Mouse (Mus musculus) gastrocnemius, adult 18-20 months (tissue): Measurements from ENCODE around the gene Krt33b. TPM values are rescaled to one million over a fixed set of nuclear protein-coding genes. Genes with fewer than 3 reads are reported as not detected.
A peak's percentile ranks its signal among the peaks of the same experiment; 100 is the strongest.

Experiments
- DNase-seq: peaks from one replicate; pipeline ENCODE4 v3.0.0; 2021; ENCODE audit warnings: low spot score
- long read RNA-seq, 2 experiments: library from polyadenylated mRNA; stranded (forward); transcript quantifications; one replicate each; pipeline ENCODE4 v2.0.0; 2021
- total RNA-seq, 2 experiments: library from RNA; stranded (reverse); gene quantifications; 2 replicates each; pipeline ENCODE4 v1.2.3; 2021

Gene Krt33b
- not detected for total RNA-seq
- long read RNA-seq, experiment 1 = 0 reads
- long read RNA-seq, experiment 2 = 0 reads

DNA sequence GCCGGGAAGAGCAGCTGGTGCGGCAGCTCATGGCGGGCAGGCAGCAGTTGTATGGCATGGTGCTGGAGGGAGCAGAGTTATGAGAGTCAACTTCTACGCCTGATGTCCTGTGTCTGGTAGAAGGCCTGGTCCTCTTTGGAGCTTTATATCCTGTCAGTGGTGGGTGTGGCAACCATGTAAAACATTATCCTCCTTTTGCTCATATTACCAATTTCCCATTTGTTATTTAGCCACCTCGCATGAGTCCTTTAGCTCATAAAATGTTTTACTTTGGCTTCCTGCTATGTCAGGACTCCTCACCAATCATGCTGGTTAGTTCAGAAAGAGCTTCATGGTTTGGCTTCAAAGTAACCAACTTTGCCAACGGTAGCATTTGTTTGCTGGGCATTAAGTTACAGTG, at the start of gene Krt33b:
Gene Krt33b, minus strand, starts transcription at position 101 of the 400 bp plus-strand sequence.
- no peak for DNase-seq

DNA sequence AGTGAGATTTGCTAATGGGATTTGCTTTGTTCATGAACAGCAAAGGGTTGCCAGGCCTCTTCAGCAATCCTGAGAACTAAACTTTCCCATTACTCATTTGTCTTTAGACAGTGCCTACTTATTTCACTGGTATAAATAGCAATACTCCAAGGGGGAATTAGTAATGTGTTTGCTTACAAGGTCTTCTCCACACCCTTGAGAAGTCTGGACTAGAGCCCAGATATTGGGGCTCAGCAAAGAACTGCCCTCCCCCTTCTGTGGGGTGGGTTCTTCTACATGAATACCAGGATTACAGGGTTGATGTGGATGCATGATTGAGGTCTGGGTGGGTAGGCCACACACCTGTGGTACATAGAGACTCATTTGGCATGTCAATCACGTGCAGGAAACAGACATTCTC, 44.2 kb upstream of the Krt33b start:
- peak; percentile 5 for DNase-seq

DNA sequence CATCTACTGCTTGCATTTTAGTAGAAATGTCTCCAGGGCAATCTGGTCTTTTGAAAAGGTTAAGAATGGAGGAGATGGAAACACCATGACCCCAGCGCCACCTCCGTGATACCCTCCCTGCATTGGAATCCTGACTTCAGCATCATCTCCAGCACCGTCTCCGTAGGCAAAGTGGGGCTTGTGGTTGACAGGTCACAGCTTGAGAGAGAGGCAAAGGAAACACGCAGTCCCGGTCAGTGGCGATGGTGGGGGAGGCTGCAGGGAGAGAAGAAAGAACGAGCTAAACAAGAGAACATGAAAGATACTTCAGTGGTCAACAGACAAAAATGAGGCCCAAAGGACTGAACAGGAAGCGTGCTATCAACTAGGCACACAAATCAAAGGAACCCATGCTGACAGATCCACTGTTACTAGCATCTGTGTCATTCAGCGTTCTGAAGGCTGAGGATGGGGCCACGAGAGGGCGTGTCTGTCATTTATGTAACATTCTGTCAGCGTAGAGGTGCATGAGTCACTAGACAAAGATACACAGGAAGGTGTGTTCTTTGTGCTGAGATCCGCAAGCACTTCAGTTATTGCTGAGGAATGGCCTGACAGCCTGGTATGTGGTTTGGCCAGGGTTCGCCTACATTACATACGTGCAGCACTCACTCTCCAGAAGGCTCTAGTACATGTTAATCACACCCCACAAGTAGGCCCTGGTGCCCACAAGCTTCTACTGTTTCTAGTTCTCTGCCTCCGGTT, 37.8 kb upstream of the Krt33b start:
- DNase-seq = no peak

DNA sequence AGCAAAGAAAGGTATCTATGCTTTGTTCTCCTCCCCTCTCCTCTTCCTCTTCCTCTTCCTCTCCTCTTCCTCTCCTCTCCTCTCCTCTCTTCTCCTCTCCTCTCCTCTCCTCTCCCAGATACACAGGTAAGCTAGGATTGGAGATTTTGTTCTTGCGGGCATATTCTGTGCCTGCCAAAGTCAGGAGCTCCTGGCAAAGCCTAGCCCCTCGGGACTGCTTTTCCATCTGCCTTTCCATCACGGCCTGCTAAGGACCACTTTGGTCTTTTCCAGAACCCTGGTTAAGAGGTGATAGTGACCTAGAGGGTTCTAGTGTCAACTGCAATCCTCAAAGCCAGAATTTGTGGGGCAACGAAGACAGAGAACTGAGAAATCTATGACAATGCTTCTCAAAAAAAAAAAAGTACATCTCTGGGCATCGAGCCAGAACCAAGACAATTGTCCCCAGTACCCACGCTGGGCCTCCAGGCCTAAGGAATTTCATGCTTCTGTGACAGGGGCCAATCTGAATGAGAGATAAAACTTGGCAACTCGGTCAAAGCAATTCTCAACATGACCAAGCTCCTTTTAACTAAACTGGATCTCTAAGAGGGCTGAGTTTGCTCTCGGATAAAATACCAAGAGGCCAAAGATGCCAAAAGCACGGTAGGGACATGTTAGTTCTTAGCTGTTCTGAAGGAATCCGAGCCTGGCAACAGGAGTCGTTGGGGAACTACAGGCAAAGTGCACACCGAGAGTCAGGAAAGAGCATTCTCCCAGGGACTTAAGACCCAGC, 36.8 kb upstream of the Krt33b start:
- no peak for DNase-seq

DNA sequence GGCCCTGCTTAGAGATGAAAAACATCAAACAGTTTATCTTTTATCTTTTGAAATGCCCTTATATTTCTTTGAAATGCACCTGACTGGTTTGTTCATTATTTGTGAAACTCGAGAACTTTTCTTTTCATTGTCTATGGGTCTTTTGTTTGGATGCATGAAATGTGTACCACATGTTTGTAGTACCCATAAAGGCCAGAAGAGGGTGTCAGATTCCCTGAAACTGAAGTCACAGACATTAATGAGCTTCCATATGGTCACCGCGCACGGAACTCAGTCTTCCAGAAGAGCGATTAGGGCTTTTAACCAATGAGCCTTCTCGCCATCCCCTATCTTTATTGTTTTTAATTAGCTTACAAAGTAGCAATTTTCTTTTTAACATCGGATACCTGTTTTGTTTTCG, 29.2 kb upstream of the Krt33b start:
- no peak for DNase-seq

DNA sequence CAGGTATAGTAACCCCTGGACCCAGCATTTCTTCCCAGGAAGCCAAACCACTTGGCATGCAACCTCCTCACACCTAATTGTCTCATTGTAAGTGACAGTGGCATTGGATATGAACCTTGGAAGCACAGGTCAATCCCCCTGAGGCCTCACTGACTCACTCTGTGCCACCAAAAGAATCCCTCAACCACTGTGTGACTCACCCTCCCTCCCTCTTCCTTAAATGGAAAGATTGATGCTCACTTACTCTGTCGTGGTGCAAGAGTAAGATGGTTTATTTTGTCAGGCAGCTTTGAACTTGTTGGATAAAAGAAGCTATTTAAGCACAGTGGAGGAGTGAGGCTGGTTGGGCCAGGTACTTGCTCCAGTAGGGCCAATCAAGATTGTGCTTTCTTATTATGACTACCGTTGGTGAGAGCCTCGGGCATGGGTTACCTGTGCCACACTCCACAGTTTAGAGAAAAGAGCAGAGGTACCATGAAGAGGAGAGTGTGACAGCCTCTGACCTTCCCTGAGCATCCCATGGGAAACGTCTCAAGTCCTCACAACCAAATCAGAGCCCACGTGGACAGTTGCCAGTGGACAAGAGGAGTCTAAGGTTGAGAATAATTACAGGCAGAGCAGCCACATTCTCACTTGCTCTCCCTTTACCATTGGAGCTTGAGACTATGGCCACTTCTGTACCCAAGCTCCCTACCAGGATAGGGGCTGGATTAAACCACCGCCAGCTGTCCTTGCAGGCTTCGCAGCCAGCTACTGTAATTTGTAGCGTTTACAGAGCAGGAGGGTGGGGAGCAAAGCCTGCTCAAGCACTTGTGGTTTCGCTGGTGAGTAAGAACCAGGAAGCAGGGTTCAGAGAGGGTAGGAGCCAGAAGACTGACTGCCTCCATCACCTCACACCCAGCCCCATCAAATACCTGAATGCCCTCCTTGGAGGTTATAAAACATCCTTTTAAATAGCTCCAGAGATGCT, 26.3 kb upstream of the Krt33b start:
- DNase-seq = no peak

DNA sequence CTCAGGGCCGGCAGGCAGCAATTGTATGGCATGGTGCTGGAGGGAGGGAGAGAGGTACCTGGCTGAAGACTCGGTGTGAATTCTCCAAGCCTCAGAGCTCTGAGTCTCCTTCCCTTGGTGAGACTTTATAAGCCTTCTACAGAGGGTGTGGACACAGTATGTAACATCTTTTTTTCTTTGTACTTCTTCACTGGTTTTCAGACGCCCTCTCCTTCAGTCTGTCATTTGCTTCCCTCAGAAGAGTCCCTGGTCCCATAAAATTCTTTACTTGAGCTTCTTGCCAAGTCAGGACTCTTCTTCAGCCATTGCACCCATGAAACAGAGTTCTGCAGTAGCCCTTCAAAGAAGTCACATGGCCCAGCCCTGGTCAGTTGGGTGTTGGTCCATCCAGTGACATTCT, 20.8 kb upstream of the Krt33b start, which contains the start of gene Krt31:
Gene Krt31, minus strand, starts transcription at position 101 of the 400 bp plus-strand sequence.
- no peak for DNase-seq

DNA sequence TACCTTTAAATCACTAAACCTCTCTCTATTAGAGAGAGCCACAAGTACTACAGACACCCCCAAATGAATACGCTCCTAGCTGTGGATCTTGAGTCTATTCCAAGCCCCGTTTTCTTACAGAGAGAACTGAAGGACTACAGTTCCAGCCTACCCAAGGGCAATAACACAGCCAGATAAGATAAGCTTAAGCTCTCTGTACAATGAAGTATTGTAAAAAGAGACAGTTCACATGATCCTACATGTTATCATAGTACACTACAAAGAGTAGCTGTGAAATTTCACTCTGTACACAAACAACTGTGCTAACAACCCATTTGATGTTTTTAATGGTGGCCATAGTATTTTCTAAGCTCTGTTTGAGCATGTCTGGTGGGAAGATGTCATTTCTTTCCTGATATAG, 17.5 kb upstream of the Krt33b start:
- DNase-seq = no peak

DNA sequence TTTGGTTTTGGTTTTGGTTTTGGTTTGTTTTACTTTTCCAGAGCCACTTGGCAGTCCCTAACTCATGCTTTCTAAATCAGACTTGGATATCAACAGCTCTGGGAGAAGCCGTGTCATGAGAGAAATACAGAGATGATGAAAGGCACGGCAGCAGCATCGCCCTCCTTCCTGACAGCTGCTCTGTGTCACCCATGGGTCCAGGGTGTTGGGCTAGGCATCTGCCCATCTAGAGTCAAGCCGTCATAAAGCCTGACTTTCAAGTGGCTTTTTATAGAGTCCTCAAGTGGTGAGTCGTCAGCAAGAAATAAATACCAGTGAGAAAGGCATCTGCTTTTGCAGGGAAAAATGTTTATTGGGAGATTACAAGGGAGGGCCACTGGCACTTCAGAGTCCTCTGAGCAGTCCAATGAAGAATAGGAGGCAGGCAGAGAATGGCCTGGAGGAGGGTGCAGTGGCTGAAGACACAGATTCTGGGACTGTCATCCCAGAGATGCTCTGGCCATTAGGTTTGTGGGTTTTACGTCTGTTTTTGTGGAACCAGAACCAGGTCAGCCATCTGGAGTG, 16.7 kb upstream of the Krt33b start:
- DNase-seq = no peak

DNA sequence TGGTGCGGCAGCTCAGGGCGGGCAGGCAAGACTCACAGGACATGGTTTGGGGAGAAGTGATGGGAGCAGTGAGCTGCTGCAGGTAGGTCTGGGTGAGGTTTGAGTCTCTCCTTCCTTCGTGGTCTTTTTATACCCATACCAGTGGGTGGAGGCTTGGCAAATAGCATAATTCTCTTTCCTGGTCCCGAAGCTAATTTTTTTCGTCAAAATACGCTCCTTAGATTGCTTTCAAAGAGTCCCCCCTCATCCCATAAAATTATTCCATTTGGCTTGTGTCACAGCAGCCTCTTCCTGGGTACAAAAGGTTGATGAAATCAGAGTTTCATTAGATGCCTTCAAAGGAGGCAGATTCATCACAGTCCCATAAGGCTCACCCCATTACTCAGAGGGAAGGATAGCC, 11.8 kb upstream of the Krt33b start, which contains the start of gene Krt34:
Gene Krt34, minus strand, starts transcription at position 101 of the 400 bp plus-strand sequence.
- no peak for DNase-seq

DNA sequence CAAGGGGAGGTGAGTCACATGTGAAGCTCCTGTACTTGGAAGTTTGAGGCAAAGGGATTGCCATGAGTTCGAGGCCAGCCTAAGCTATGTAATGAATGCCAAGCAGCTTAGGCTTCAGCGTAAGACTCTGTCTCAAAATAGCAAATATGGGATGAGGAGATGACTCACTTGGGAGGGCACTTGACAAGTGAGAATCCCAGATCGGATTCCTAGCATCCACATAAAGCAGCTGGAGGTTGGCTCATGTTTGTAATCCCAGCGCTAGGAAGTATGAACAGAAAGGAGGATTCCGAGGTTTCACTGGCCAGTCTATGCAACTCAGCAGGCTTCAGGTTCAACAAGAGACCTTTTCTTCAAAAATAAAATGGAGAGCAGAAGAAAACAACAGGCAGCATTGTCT, 8.2 kb downstream of the Krt33b start:
- no peak for DNase-seq

DNA sequence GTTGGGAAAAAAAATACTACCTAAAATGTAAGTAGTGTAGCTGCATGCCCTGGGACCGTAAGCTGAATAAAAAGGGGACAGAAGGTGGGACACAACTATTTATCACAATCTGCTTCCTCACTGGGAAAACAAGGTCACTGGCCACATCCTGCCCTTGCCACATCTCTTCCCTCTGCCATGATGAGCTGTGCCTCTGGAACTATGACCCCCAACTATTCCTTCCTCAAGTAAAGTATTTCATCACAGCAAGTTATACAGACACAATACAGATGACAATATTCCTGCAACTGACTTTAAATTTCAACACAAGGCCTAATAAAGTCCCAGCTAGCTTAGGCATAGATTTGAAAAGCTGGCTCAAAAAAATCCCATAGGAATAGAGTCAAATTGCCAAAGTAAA, 10.2 kb downstream of the Krt33b start:
- no peak for DNase-seq

DNA sequence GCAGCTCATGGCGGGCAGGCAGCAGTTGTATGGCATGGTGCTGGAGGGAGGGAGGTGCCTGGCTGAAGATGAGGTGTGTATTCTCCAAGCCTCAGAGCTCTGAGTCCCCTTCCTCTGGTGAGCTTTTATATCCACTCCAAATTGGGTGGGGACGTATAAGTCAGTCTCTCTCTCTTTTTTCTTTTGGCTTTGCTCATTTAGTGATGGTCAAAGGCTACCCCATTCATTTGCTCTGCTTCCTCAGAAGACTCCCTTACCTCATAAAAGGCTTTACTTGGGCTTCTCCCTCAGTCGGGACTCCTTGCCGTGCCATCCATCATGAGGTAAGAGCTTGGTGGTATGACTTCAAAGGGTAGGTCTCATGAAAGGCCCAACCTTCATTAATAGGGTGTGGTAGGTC, 13.6 kb downstream of the Krt33b start, which contains the start of gene Krt33a:
Gene Krt33a, minus strand, starts transcription at position 101 of the 400 bp plus-strand sequence.
- DNase-seq = no peak

DNA sequence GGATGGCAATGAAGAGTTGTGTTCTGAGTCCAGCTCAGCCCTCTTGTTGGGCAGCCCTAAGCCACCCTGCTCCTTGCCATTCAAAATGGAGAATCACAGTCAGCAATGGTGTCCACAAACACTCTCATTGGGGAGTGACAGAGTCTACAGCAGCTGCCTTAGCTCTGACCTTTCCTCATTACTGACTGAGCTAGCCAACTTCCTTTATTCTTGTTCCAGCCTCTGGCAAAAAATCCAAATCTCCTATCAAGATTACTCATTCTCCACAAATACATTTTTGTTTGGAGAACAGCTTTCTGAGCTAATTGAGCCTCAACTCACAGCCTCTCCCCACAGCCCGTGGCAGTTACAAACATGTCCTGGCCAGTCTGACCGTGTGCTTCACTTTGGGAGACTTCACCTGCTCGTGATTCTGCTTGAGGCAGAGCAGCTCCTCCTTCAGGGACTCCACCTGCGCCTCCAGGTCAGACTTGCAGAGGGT, 15.9 kb downstream of the Krt33b start:
- DNase-seq = no peak

DNA sequence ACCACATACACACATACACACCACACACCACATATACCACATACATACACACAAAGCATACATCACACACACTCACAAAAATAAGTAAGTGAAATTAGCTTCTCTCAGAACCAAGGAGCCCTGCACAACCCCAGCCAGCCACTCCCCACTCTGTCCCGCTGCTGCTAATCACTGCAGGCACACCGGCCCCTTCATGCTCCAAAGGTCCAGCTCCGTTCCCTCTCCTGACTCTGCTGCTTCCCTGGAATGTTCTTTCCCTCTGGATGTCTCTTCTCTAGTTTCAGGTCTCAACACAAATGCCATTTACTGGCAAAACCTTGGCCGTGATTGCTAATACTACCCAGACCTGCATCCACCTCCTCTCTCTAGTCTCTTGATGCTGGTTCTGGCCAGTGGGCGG, 19.0 kb downstream of the Krt33b start:
- no peak for DNase-seq

DNA sequence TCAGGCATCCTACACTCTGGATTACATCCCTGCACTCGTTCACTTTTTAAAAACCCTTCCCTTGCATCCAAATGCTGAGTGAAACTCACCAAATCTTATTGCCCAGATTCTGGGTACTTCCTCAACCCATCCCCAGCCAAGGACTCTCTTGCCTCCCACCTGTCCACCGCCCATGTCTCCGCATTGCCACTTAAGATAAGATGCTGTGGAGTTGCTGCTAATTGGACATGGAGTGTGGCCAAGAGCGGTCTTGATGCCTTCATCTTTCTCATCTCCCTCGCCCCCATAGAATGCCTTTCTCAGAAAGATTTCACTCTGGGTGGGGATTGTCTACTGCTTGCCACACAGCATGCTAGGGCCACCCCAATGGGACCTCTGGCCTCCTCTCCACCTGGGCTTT, 21.3 kb downstream of the Krt33b start:
- no peak for DNase-seq

DNA sequence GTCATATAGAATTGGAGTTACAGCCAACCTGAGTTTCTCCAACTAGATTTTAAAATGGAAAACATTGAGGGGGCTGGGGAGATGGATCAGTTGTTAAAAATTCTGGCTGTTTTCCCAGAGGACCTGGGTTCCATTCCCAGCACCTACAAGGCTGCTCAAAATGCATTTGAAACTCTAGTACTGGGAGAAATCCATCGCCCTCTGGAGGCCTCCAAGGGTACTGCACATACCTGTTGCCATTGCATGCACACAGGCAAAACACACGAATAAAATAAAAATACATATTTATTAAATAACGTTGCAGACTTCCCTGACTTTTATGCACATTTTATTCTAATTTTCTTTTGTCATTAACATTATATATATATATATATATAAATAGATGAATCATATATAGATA, 23.0 kb downstream of the Krt33b start:
- no peak for DNase-seq

DNA sequence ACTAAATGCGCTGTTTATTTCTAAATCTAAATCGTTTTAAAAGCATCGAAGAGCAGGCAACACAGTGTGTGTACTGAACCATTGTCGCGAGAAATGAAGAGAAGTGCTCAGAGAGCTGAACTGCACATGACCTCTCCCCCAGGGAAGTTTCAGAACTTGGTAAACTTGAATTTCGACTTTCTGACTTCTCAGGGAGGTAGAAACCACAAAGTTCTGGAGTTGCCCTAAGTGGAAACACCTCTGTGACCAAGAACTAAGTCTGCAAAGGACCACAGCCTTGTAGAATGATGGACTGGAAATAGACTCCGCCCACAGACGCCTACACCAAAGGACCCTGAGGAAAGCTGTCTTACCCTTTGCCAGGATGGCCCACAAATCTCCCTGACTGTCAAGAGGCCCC, 23.8 kb downstream of the Krt33b start:
- no peak for DNase-seq

DNA sequence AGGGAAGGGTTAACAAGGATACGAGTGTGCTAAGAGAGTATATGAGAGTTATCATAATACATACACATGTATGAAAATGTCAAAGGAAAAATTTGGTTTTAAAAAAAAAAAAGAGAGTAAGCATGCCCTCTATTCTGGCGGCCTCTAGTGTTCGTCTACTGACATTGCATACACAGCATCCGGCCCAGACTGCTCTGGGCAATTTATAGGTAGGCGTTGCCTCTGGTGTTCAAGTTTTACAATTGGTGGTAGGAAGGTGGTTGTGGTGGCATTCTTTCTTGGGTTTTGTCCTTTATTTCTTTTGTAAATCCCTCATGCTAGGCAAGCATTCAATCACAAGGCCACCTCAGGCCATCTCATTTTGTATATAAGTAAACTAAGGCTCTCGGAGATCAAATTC, 24.8 kb downstream of the Krt33b start:
- DNase-seq = peak; percentile 19

DNA sequence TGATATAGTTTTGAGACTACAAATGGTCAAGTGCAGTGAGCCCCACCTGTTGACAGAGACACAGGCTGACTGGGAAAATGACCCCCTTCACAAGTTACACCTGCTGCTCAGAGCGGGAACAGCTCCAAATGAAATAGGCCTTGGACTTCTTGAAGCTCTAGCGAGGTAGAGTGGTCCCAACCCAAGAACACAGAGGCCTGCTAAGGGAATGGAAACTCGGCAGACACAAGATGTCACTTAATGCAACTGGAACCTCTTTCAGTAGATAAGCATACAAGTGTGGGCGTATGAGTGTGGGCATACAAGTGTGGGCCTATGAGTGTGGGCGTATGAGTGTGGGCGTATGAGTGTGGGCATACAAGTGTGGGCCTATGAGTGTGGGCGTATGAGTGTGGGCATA, 30.6 kb downstream of the Krt33b start:
- no peak for DNase-seq

DNA sequence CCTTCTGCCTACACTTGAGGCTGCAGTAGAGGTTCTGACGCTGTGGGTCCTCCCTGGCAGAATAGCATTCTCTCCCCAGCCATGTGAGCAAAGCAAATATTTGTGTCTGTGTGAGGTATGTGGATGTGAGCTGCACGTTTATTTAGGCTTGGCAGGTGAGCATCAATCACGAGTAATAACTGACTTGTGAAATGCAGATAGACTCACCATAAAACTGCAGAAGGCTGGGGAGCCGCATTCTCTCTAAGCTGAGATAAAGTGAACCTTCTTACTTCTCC, 35.3 kb downstream of the Krt33b start:
- DNase-seq = no peak
